Mouse (Mus musculus) stomach, postnatal 0 days (tissue): ENCODE data around the gene Amt.

Experiments used
- CTCF ChIP-seq: IDR thresholded peaks from 2 replicates; pipeline ENCODE4 v1.5.1; 2016; ENCODE audit warnings: antibody characterized with exemption, low read depth, mild to moderate bottlenecking, moderate library complexity
- EP300 ChIP-seq: optimal IDR thresholded peaks from 2 replicates; pipeline ENCODE3; 2016; ENCODE audit warnings: antibody characterized with exemption

DNA sequence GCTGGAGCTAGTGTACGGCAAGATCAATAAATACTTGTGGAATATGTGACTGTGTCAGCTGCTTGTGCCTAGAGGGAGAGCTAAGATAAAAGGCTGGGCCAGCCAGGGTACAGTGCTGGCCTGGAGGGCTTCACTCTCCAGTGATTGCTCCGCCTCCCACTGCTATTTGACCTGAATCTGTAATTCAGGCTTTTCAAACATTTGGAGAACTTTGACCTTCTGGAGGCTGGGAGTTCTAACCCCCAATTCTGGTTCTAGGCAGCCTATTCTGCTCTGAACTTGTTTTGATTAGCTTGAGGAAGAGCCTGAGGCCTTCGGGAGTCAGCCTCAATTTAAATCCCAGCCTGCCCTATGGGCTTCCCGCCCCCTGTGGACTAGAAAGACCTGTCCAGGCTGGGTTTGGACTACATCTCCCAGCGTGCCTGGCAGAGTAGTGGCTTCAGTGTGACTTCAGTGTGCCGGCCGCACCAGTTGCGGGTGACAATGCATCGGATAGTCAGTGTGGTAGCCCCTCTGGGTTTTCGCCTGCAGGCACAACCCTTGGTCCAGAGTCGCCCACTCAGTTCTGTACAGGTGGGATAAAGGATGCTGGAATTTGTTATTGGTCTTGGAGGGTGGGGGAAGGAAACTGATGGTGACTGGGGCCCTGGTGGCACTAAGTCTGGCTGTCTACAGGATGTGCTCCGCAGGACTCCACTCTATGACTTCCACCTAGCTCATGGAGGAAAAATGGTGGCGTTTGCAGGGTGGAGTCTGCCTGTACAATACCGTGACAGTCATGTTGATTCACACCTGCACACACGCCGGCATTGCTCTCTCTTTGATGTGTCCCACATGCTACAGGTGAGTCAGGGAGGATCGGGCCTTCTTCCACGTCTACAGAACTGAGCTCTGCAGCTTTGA lies at the start of gene Amt:
- no peak for TF ChIP-seq CTCF
- TF ChIP-seq EP300: no peak
